Mouse (Mus musculus) layer of hippocampus, postnatal 25 days (tissue): ENCODE measurements around the gene Vmn2r-ps130. TPM values are rescaled to one million over a fixed set of nuclear protein-coding genes. Genes with fewer than 3 reads are reported as not detected.
"Not testable (repeated sequence)": the region's sequence is repeated elsewhere in the genome, so short reads cannot be mapped to it uniquely, and the experiment has no call there.

Experiments
- DNase-seq, 2 experiments: peaks; one replicate each; pipeline ENCODE4 v3.0.0; 2022; ENCODE audit warnings: mixed read lengths in 2 of 2, low spot score in 1 of 2; ENCODE audit errors: extremely low spot score in 1 of 2
- total RNA-seq, 2 experiments: library from RNA; stranded (reverse); gene quantifications; 2 replicates each; pipeline ENCODE4 v1.2.3; 2021

The Vmn2r-ps130 gene
- total RNA-seq = not detected

DNA sequence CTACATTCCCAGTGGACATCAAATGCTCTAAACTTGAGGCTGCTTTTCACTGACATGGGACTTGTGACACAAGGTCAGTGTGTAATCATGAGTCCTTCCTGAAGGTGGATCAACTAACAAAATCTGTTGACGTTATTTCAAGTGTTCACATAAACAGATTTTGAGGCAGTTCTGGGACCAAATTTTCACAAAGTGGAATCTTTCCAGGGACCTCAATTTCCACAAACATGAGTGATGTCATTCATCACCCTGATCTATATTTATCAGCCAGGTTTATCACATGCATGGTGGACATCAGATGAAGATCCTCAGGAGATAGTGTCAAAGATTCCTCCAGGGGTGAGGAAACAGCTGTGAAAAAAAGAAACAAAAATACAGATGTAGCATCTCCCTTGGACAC, at the start of gene Vmn2r-ps130:
TSS of gene Vmn2r-ps130 (plus strand) at position 301 of the 400 bp plus-strand sequence.
- DNase-seq = not testable (repeated sequence)

Other genes starting within 250 kb of the Vmn2r-ps130 start
- gene Zfp945, start 194.0 kb upstream of the Vmn2r-ps130 start, total RNA-seq = 10 to 100 TPM in 1 of 2 experiments, 1 to 10 TPM in 1; 9.1 to 12.6 TPM
- not detected for gene Vmn2r113, start 118.2 kb upstream of the Vmn2r-ps130 start, total RNA-seq
- gene Zfp40, start 132.1 kb downstream of the Vmn2r-ps130 start, total RNA-seq = 10 to 100 TPM; 20.6 to 23.8 TPM